Mouse (Mus musculus) stomach, embryonic 16.5 days (tissue): Measurements from ENCODE around the gene Gng8. TPM values are rescaled to one million over a fixed set of nuclear protein-coding genes. Genes with fewer than 3 reads are reported as not detected.
A peak's percentile ranks its signal among the peaks of the same experiment; 100 is the strongest.

Experiments
- ATAC-seq: fragments of 200-750 bp; cut with Nextera tagmentation; 2 replicates; pipeline ENCODE4 v1.8.0; 2017; ENCODE audit warnings: moderate number of reproducible peaks, moderate TSS enrichment; ENCODE audit not compliant: insufficient read depth, low FRiP score
- H3K27ac ChIP-seq: fragments of 300-500 bp; sonication (generic); 2 replicates; pipeline ENCODE4 v1.5.1; 2014; ENCODE audit warnings: low read length
- H3K27me3 ChIP-seq: fragments of 300-500 bp; sonication (generic); 2 replicates; pipeline ENCODE4 v1.6.1; 2014; ENCODE audit warnings: low read length, control low read depth, mixed read lengths; ENCODE audit not compliant: control insufficient read depth, insufficient read depth
- H3K36me3 ChIP-seq: fragments of 300-500 bp; sonication (generic); 2 replicates; pipeline ENCODE4 v1.6.1; 2014; ENCODE audit warnings: low read length; ENCODE audit not compliant: control insufficient read depth, insufficient read depth
- H3K4me1 ChIP-seq: fragments of 300-500 bp; sonication (generic); 2 replicates; pipeline ENCODE4 v1.6.1; 2014; ENCODE audit warnings: low read length, control low read depth, mixed read lengths; ENCODE audit not compliant: control insufficient read depth, insufficient read depth
- H3K4me2 ChIP-seq: fragments of 300-500 bp; sonication (generic); 2 replicates; pipeline ENCODE4 v1.6.1; 2014; ENCODE audit warnings: low read depth, low read length, mixed read lengths
- H3K4me3 ChIP-seq: fragments of 300-500 bp; sonication (generic); replicated peaks from 2 replicates; pipeline ENCODE4 v1.5.1; 2014; ENCODE audit warnings: mild to moderate bottlenecking, low read length
- H3K9ac ChIP-seq: fragments of 300-500 bp; sonication (generic); 2 replicates; pipeline ENCODE4 v1.6.1; 2014; ENCODE audit warnings: low read length
- H3K9me3 ChIP-seq: fragments of 300-500 bp; sonication (generic); replicated peaks from 2 replicates; pipeline ENCODE4 v1.6.1; 2016; ENCODE audit warnings: low read length, control low read depth; ENCODE audit not compliant: control insufficient read depth
- WGBS: fragments of 180-500 bp; shearing (Covaris S2); extraction: QIAGEN DNeasy Blood & Tissue Kit; methylation state at CpG from one replicate; pipeline ENCODE4 v1.1.7; 2014; 5-methylcytosine and 5-hydroxymethylcytosine counted together
- polyA plus RNA-seq: library from polyadenylated mRNA; unstranded; fragments of >200 nt; fragmentation: Nextera tagmentation; extraction: Ambion mirVana; gene quantifications from 2 replicates; pipeline ENCODE4 v1.2.1, GENCODE M21; 2015

The Gng8 gene
- polyA plus RNA-seq, result 9.7 and 12.0 TPM in 2 replicates

DNA sequence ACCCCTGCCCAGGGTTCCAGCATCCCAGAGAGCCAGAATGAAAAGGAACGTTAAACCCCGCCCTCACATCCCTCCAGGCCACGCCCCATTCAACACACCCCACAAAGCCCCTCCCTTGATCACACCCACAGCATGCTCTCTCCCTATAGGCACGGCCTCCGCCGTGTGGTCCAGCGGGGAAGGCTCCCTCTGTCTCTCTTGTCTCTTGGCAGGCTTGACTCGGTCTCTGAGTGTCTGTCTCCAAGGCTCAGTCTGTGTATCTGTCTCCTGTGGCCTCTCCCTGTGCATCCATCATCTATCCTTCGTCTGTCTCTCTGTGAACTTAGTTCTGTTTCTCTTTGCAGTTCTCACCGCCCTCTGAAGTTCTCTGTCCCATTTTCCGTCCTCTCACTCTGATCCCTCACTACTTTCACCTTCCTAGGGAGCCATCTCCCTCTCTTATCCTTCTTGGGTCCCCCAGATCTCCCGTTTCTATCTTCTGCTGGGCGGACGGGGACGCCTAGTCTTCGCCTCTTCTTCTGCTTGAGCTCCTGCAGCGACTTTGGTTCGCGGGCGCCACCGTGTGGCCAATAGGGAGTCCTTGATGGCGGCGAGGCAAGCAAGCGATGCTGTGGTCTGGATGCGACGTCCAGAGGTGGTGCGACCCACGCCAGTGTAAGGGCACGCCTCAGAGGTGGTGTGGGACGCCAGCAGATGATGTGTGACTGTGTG, at the start of gene Gng8:
Gng8 (plus strand) TSS at position 146 of the 711 bp plus-strand sequence.
- peak within 1 kb of the TSS; percentile 97 for H3K27ac ChIP-seq
- peaks cover 9% of the 10 kb centered on the region; the same call in 1 of the 2 replicates for H3K27me3 ChIP-seq
- WGBS, result under 1% methylated on average over 30 of the region's 30 CpGs
- peaks cover 38% of the 10 kb centered on the region for H3K4me1 ChIP-seq
- no peaks in the 10 kb centered on the region for H3K9me3 ChIP-seq
- no peaks in the 10 kb centered on the region for H3K36me3 ChIP-seq
- peak within 1 kb of the TSS; percentile 68 for H3K4me2 ChIP-seq
- peak within 1 kb of the TSS; percentile 65 for H3K9ac ChIP-seq
- ATAC-seq, result peak; percentile 87
- H3K4me3 ChIP-seq, result peak within 1 kb of the TSS; percentile 40

DNA sequence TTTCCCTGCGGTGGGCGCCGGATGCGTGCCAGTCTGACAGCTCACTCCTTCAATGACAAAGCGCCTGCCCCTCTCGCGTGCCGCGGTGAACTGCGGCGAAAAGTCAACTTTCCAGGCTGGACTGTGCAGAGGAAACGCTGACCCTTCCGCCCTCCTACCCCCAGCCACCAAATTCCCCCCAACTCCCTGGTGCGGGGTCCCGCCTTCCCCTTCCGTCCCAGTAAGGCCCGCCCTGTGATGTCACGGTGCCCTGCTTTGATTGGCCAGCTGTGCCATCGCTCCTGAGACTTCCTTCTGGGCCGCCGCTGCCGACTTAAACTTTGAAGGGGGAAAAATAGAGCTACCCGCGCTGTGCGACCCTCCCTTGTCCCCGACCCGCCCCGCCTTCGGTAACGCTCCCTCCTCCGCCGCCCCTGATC, 48.9 kb upstream of the Gng8 start, which contains the start of gene Prkd2:
Prkd2 (plus strand) TSS at position 258 of the 419 bp plus-strand sequence.
- Histone ChIP-seq H3K4me1 (peaks cover 30% of the 10 kb centered on the region), H3K9me3 (no peaks in the 10 kb centered on the region), H3K4me3 (peak within 1 kb of the TSS; percentile 61), H3K27me3 (no peaks in the 10 kb centered on the region), H3K36me3 (peaks cover 13% of the 10 kb centered on the region), H3K9ac (peak within 1 kb of the TSS; percentile 86), H3K27ac (peak within 1 kb of the TSS; percentile 88), H3K4me2 (peak within 1 kb of the TSS; percentile 94)
- WGBS, result 0% methylated on average over 32 of the region's 32 CpGs
- ATAC-seq, result peak; percentile 84

DNA sequence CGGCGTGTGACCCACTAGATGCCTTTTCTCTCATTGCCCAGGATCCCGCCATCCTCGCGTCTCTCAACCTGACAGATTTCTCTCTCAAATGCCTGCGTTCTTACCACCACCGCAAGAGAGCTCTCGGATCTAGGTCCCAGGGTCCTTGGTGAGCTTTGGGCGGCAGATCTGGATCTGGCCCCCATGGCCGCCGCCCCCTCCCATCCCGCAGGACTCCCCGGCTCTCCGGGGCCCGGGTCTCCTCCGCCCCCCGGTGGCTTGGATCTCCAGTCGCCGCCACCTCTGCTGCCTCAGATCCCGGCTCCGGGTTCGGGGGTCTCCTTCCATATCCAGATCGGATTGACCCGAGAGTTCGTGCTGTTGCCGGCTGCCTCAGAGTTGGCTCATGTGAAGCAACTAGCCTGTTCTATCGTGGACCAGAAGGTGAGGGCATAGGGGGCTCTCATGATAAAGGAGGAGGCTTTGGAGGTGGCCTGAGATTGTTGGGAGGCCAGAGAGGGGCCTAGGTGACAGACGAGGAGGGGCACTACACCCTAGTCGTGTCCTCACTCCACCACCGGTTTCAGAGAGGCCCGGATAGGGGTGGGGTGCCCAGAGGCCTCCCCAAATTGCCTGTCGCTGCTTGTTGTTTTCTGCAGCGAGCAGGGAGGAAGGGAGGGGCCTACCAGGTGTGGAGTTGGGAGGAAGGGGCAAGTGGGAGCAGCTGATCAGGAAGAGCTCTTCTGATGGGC, 48.0 kb upstream of the Gng8 start:
- peak overlapping the region; percentile 86 for H3K9ac ChIP-seq
- 2% methylated on average over 33 of the region's 33 CpGs for WGBS
- ATAC-seq, result no peak; the same call in 1 of the 2 replicates
- no peaks in the 10 kb centered on the region for H3K9me3 ChIP-seq
- H3K4me1 ChIP-seq, result peaks cover 30% of the 10 kb centered on the region
- H3K4me2 ChIP-seq, result peak overlapping the region; percentile 94
- no peaks in the 10 kb centered on the region for H3K27me3 ChIP-seq
- H3K27ac ChIP-seq, result peak overlapping the region; percentile 88
- peak overlapping the region; percentile 61 for H3K4me3 ChIP-seq
- H3K36me3 ChIP-seq, result peaks cover 6% of the 10 kb centered on the region

GRCm38 (mm10) chr7:16844696-16845071, 46.9 kb upstream of the Gng8 start:
- Histone ChIP-seq H3K4me1 (peaks cover 30% of the 10 kb centered on the region), H3K36me3 (peaks cover 13% of the 10 kb centered on the region), H3K4me2 (peak overlapping the region; percentile 94), H3K9me3 (no peaks in the 10 kb centered on the region), H3K9ac (peak overlapping the region; percentile 86), H3K4me3 (peak overlapping the region; percentile 61), H3K27me3 (no peaks in the 10 kb centered on the region), H3K27ac (peak overlapping the region; percentile 88)
- WGBS, result 48% methylated on average over 3 of the region's 3 CpGs
- ATAC-seq, result no peak

DNA sequence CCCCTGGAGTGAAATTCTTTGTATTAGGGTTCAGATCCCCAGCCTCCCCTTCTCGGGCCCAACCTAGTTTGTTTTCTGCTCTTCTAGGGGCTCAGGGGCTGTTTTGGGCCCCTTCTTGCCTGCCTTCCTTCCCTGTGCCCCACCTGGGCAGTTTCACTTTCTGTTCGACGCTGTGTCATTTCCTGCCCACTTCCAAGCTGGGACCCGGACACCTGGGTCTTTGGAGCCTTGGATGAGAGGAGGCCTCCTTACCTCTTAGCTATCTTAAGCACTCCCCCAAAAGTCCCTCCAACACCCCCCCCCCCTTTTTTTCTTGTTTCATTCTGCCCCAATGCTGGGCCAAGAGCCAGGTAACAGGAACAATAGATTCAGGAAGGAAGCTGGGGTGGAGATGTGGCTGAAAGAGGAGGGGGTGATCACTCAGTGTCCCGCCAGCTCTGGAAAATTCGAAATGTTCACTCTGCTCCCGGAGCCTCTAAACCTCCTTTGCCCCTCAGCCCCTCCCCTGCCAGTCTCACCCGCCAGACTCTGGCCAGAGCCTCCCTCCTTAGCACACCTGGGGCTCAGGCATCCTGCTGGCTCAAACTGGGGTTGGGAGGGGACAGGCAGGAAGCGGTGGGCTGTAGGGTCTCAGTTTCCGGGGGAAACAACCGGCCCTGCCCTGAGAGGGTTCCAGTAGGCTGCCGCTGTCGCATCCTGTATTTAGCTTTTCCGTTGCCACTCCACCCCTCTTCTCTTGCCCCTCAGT, 46.3 kb upstream of the Gng8 start:
- Histone ChIP-seq H3K36me3 (peaks cover 15% of the 10 kb centered on the region), H3K4me2 (peak overlapping the region; percentile 94), H3K9ac (peak overlapping the region; percentile 86), H3K27ac (peak overlapping the region; percentile 88), H3K4me3 (peak overlapping the region; percentile 61), H3K4me1 (peaks cover 30% of the 10 kb centered on the region), H3K27me3 (no peaks in the 10 kb centered on the region), H3K9me3 (no peaks in the 10 kb centered on the region)
- ATAC-seq, result 0 out of 2 replicates have a peak, but pooled peaks have one; percentile 9
- 30% methylated on average over 14 of the region's 14 CpGs for WGBS

GRCm38 (mm10) chr7:16845820-16846167, 45.8 kb upstream of the Gng8 start:
- Histone ChIP-seq H3K4me2 (peak overlapping the region; percentile 94), H3K9ac (peak overlapping the region; percentile 86), H3K27me3 (no peaks in the 10 kb centered on the region), H3K36me3 (peaks cover 18% of the 10 kb centered on the region), H3K4me3 (peak overlapping the region; percentile 61), H3K27ac (peak overlapping the region; percentile 88), H3K9me3 (no peaks in the 10 kb centered on the region), H3K4me1 (peaks cover 30% of the 10 kb centered on the region)
- ATAC-seq, result no peak
- WGBS, result 33% methylated on average over 10 of the region's 10 CpGs

- 91% methylated on average over 5 of the region's 5 CpGs for WGBS
- peaks cover 26% of the 10 kb centered on the region for H3K4me1 ChIP-seq
- H3K27ac ChIP-seq, result no peak overlapping the region
- no peak overlapping the region for H3K4me2 ChIP-seq
- ATAC-seq, result no peak
- H3K9me3 ChIP-seq, result no peaks in the 10 kb centered on the region
- H3K36me3 ChIP-seq, result peaks cover 18% of the 10 kb centered on the region
- no peak overlapping the region for H3K9ac ChIP-seq
- H3K27me3 ChIP-seq, result no peaks in the 10 kb centered on the region
- H3K4me3 ChIP-seq, result no peak overlapping the region
Measured at GRCm38 (mm10) chr7:16846775-16847174, 44.8 kb upstream of the Gng8 start.

GRCm38 (mm10) chr7:16847507-16847906, 44.1 kb upstream of the Gng8 start:
- WGBS, result 79% methylated on average over 19 of the region's 19 CpGs
- H3K27me3 ChIP-seq, result no peaks in the 10 kb centered on the region
- H3K4me3 ChIP-seq, result no peak overlapping the region

More at GRCm38 (mm10) chr7:16847507-16847906, 44.1 kb upstream of the Gng8 start:
- no peak overlapping the region for H3K9ac ChIP-seq
- peaks cover 21% of the 10 kb centered on the region for H3K36me3 ChIP-seq
- H3K9me3 ChIP-seq, result no peaks in the 10 kb centered on the region
- no peak overlapping the region for H3K27ac ChIP-seq
- H3K4me2 ChIP-seq, result no peak overlapping the region
- H3K4me1 ChIP-seq, result peaks cover 21% of the 10 kb centered on the region
- ATAC-seq, result no peak
